8 mouse cellular contexts compared by ENCODE assay signal in genomic region chr17:21579493-21580175, GRCm38 (mm10). TPM values are rescaled to one million over a fixed set of nuclear protein-coding genes. Genes with fewer than 3 reads are reported as not detected.
DNase-seq lines count a peak whose midpoint lies in the region; ATAC-seq and TF ChIP-seq lines count a peak whose summit lies in the region.

No protein-coding gene starts in this region.

- TF ChIP-seq CTCF in midbrain, postnatal 0 days (IDR thresholded peaks at IDR 0.05): peak; percentile 73

- DNase-seq in limb, embryonic 11.5 days (ENCODE audit: low spot score): no peak
- DNase-seq in limb, embryonic 10.5 days (ENCODE audit: low spot score): no peak
- DNase-seq in NIH3T3 (ENCODE audit: low read depth): peak; percentile 87
- DNase-seq in limb, embryonic 14.5 days (ENCODE audit: low spot score): peak; percentile 72
- peak; percentile 73 for DNase-seq in midbrain, postnatal 0 days (ENCODE audit: low spot score)
- peak; percentile 66 for DNase-seq in yolk sac, embryonic 10.5 days (ENCODE audit: low spot score)

- no peak overlapping the region for H3K4me2 ChIP-seq in limb, embryonic 11.5 days (ENCODE audit: low read depth, severe bottlenecking)
- H3K4me2 ChIP-seq in embryonic facial prominence, embryonic 12.5 days (replicated peaks): no peak overlapping the region
- no peak overlapping the region for H3K4me2 ChIP-seq in hindbrain, embryonic 15.5 days
- no peak overlapping the region for H3K4me2 ChIP-seq in limb, embryonic 14.5 days (replicated peaks; ENCODE audit: low read depth, low read length, severe bottlenecking)
- H3K4me2 ChIP-seq in midbrain, postnatal 0 days (ENCODE audit: low read depth, low read length, poor library complexity, severe bottlenecking): no peak overlapping the region

- no peak for TF ChIP-seq POLR2A in limb, embryonic 14.5 days (IDR thresholded peaks at IDR 0.05; ENCODE audit: borderline replicate concordance, extremely low read depth, insufficient read depth, insufficient read length)

- no peak overlapping the region for H3K4me3 ChIP-seq in limb, embryonic 11.5 days (ENCODE audit: low read depth, low read length)
- H3K4me3 ChIP-seq in limb, embryonic 10.5 days: no peak overlapping the region
- H3K4me3 ChIP-seq in embryonic facial prominence, embryonic 12.5 days: no peak overlapping the region
- H3K4me3 ChIP-seq in hindbrain, embryonic 15.5 days: no peak overlapping the region
- no peak overlapping the region for H3K4me3 ChIP-seq in limb, embryonic 14.5 days (replicated peaks; ENCODE audit: low read length)
- no peak overlapping the region for H3K4me3 ChIP-seq in midbrain, postnatal 0 days (ENCODE audit: low read depth, low read length)

- H3K9me3 ChIP-seq in limb, embryonic 11.5 days (ENCODE audit: control insufficient read depth, low read length): no peaks in the 10 kb centered on the region
- no peaks in the 10 kb centered on the region for H3K9me3 ChIP-seq in limb, embryonic 10.5 days (replicated peaks)
- H3K9me3 ChIP-seq in embryonic facial prominence, embryonic 12.5 days: no peaks in the 10 kb centered on the region
- no peaks in the 10 kb centered on the region for H3K9me3 ChIP-seq in hindbrain, embryonic 15.5 days
- no peaks in the 10 kb centered on the region for H3K9me3 ChIP-seq in limb, embryonic 14.5 days (ENCODE audit: control insufficient read depth, low read length)
- no peaks in the 10 kb centered on the region for H3K9me3 ChIP-seq in midbrain, postnatal 0 days (ENCODE audit: low read length)

- no peaks in the 10 kb centered on the region for H3K4me1 ChIP-seq in limb, embryonic 11.5 days (ENCODE audit: control insufficient read depth, insufficient read depth, low read length)
- no peaks in the 10 kb centered on the region for H3K4me1 ChIP-seq in limb, embryonic 10.5 days
- no peaks in the 10 kb centered on the region for H3K4me1 ChIP-seq in embryonic facial prominence, embryonic 12.5 days
- H3K4me1 ChIP-seq in hindbrain, embryonic 15.5 days (replicated peaks): no peaks in the 10 kb centered on the region
- no peaks in the 10 kb centered on the region for H3K4me1 ChIP-seq in limb, embryonic 14.5 days (ENCODE audit: control insufficient read depth, insufficient read depth, low read length)
- H3K4me1 ChIP-seq in midbrain, postnatal 0 days (ENCODE audit: insufficient read depth, low read length): no peaks in the 10 kb centered on the region

- no peak overlapping the region for H3K27ac ChIP-seq in limb, embryonic 11.5 days (replicated peaks; ENCODE audit: low read depth, low read length)
- H3K27ac ChIP-seq in limb, embryonic 10.5 days: no peak overlapping the region
- H3K27ac ChIP-seq in embryonic facial prominence, embryonic 12.5 days: no peak overlapping the region
- no peak overlapping the region for H3K27ac ChIP-seq in hindbrain, embryonic 15.5 days (replicated peaks)
- H3K27ac ChIP-seq in limb, embryonic 14.5 days (replicated peaks; ENCODE audit: low read depth, low read length): no peak overlapping the region
- H3K27ac ChIP-seq in midbrain, postnatal 0 days (ENCODE audit: low read depth, low read length): no peak overlapping the region

- no peaks in the 10 kb centered on the region for H3K27me3 ChIP-seq in limb, embryonic 11.5 days (ENCODE audit: control insufficient read depth, insufficient read depth, low read length)
- no peaks in the 10 kb centered on the region for H3K27me3 ChIP-seq in limb, embryonic 10.5 days (ENCODE audit: low read depth, poor library complexity, severe bottlenecking)
- no peaks in the 10 kb centered on the region for H3K27me3 ChIP-seq in embryonic facial prominence, embryonic 12.5 days
- no peaks in the 10 kb centered on the region for H3K27me3 ChIP-seq in hindbrain, embryonic 15.5 days
- no peaks in the 10 kb centered on the region for H3K27me3 ChIP-seq in limb, embryonic 14.5 days (ENCODE audit: control insufficient read depth, insufficient read depth, low read length)
- H3K27me3 ChIP-seq in midbrain, postnatal 0 days (ENCODE audit: insufficient read depth, low read length): no peaks in the 10 kb centered on the region

- no peak overlapping the region for H3K9ac ChIP-seq in limb, embryonic 11.5 days (ENCODE audit: low read length)
- H3K9ac ChIP-seq in embryonic facial prominence, embryonic 12.5 days: no peak overlapping the region
- no peak overlapping the region for H3K9ac ChIP-seq in hindbrain, embryonic 15.5 days
- H3K9ac ChIP-seq in limb, embryonic 14.5 days (ENCODE audit: low read depth, low read length, severe bottlenecking): no peak overlapping the region
- H3K9ac ChIP-seq in midbrain, postnatal 0 days (replicated peaks; ENCODE audit: low read length, poor library complexity, severe bottlenecking): no peak overlapping the region

- WGBS in limb, embryonic 11.5 days: 30% methylated on average over 5 of the region's 5 CpGs
- WGBS in limb, embryonic 10.5 days: 29% methylated on average over 5 of the region's 5 CpGs
- WGBS in embryonic facial prominence, embryonic 12.5 days: 24% methylated on average over 5 of the region's 5 CpGs
- 34% methylated on average over 5 of the region's 5 CpGs for WGBS in hindbrain, embryonic 15.5 days
- 29% methylated on average over 5 of the region's 5 CpGs for WGBS in limb, embryonic 14.5 days
- 33% methylated on average over 5 of the region's 5 CpGs for WGBS in midbrain, postnatal 0 days

- peaks cover 5% of the 10 kb centered on the region for H3K36me3 ChIP-seq in limb, embryonic 11.5 days (ENCODE audit: control insufficient read depth, insufficient read depth, low read length)
- peaks cover 70% of the 10 kb centered on the region for H3K36me3 ChIP-seq in limb, embryonic 10.5 days
- H3K36me3 ChIP-seq in embryonic facial prominence, embryonic 12.5 days: peaks cover 22% of the 10 kb centered on the region
- peaks cover 59% of the 10 kb centered on the region for H3K36me3 ChIP-seq in hindbrain, embryonic 15.5 days
- peaks cover 37% of the 10 kb centered on the region for H3K36me3 ChIP-seq in limb, embryonic 14.5 days (ENCODE audit: control insufficient read depth, insufficient read depth, low read length)
- H3K36me3 ChIP-seq in midbrain, postnatal 0 days (ENCODE audit: insufficient read depth, low read length): peaks cover 15% of the 10 kb centered on the region; the same call in 1 of the 2 replicates

- ATAC-seq in limb, embryonic 11.5 days (ENCODE audit: insufficient number of reproducible peaks, low FRiP score, low TSS enrichment, low read depth): peak; percentile 77; the same call in 1 of the 2 replicates
- peak; percentile 47; the same call in 1 of the 2 replicates for ATAC-seq in embryonic facial prominence, embryonic 12.5 days (ENCODE audit: insufficient number of reproducible peaks, insufficient read depth, low FRiP score, low TSS enrichment)
- ATAC-seq in hindbrain, embryonic 15.5 days (ENCODE audit: low FRiP score, low read depth): peak; percentile 34; the same call in 1 of the 2 replicates
- ATAC-seq in limb, embryonic 14.5 days (ENCODE audit: low FRiP score, low read depth): no peak
- no peak for ATAC-seq in midbrain, postnatal 0 days (ENCODE audit: low FRiP score)

RNA-seq across cellular contexts. Expression of gene Zfp948, which starts 12.8 kb away (rescaled TPM):
- polyA plus RNA-seq in limb, embryonic 11.5 days (2014; fragmentation: Nextera tagmentation; extraction: Ambion mirVana): 16.4 and 17.4 TPM in 2 replicates
- polyA plus RNA-seq in limb, embryonic 10.5 days (2016; fragmentation: Nextera tagmentation; extraction: Ambion mirVana): 13.0 and 13.5 TPM in 2 replicates
- 13.8 and 14.7 TPM in 2 replicates for polyA plus RNA-seq in embryonic facial prominence, embryonic 12.5 days (2016; fragmentation: Nextera tagmentation; extraction: Ambion mirVana)
- polyA plus RNA-seq in hindbrain, embryonic 15.5 days (2015; fragmentation: Nextera tagmentation; extraction: Ambion mirVana): 19.2 and 20.5 TPM in 2 replicates
- polyA plus RNA-seq in limb, embryonic 14.5 days (2012; rRNA removed): 10.2 and 16.6 TPM in 2 replicates
- polyA plus RNA-seq in limb, embryonic 14.5 days (2014; fragmentation: Nextera tagmentation; extraction: Ambion mirVana): 23.0 and 23.6 TPM in 2 replicates
- total RNA-seq in midbrain, postnatal 0 days (2014; rRNA removed): 11.5 and 13.5 TPM in 2 replicates
- 15.7 and 18.5 TPM in 2 replicates for polyA plus RNA-seq in midbrain, postnatal 0 days (2015; fragmentation: Nextera tagmentation; extraction: Ambion mirVana)

RNA-seq across cellular contexts. Expression of gene Zfp52, which starts 44.3 kb away (rescaled TPM):
- polyA plus RNA-seq in limb, embryonic 11.5 days (2014; fragmentation: Nextera tagmentation; extraction: Ambion mirVana): 1.9 and 2.5 TPM in 2 replicates
- 2.0 and 2.6 TPM in 2 replicates for polyA plus RNA-seq in limb, embryonic 10.5 days (2016; fragmentation: Nextera tagmentation; extraction: Ambion mirVana)
- polyA plus RNA-seq in embryonic facial prominence, embryonic 12.5 days (2016; fragmentation: Nextera tagmentation; extraction: Ambion mirVana): 4.8 and 4.9 TPM in 2 replicates
- polyA plus RNA-seq in hindbrain, embryonic 15.5 days (2015; fragmentation: Nextera tagmentation; extraction: Ambion mirVana): 2.2 and 2.3 TPM in 2 replicates
- polyA plus RNA-seq in limb, embryonic 14.5 days (2012; rRNA removed): 2.1 and 2.6 TPM in 2 replicates
- polyA plus RNA-seq in limb, embryonic 14.5 days (2014; fragmentation: Nextera tagmentation; extraction: Ambion mirVana): 3.3 and 4.2 TPM in 2 replicates
- 2.9 and 4.1 TPM in 2 replicates for total RNA-seq in midbrain, postnatal 0 days (2014; rRNA removed)
- polyA plus RNA-seq in midbrain, postnatal 0 days (2015; fragmentation: Nextera tagmentation; extraction: Ambion mirVana): 1.9 and 2.1 TPM in 2 replicates

Comparison
In these comparisons a context has a peak if more than half of its experiments do, and no peak if none do; other contexts are left out.
1. ATAC-seq: peak in limb, embryonic 11.5 days (single experiment), embryonic facial prominence, embryonic 12.5 days (single experiment) and hindbrain, embryonic 15.5 days (single experiment); none in limb, embryonic 14.5 days (single experiment) and midbrain, postnatal 0 days (single experiment).
2. DNase-seq: peak in NIH3T3 (single experiment), limb, embryonic 14.5 days (single experiment), midbrain, postnatal 0 days (single experiment) and yolk sac, embryonic 10.5 days (single experiment); none in limb, embryonic 11.5 days (single experiment) and limb, embryonic 10.5 days (single experiment).